Mouse (Mus musculus): ENCODE data around the gene Gpr68.

GRCm38 (mm10) chr12:100910731-100911130 is 2.7 kb upstream of the Gpr68 start:
- TF ChIP-seq GATA1 (IDR thresholded peaks at IDR 0.05; ENCODE audit: low read length) (no peak), TAL1 (IDR thresholded peaks at IDR 0.05; ENCODE audit: low read length) (no peak)

Measured in erythroblast, embryonic 14.5 days (primary cell).